ENCODE assay signal across 13 mouse cellular contexts in genomic region chr17:42908744-42909370, GRCm38 (mm10). TPM values are rescaled to one million over a fixed set of nuclear protein-coding genes. Genes with fewer than 3 reads are reported as not detected.
DNase-seq lines count a peak whose midpoint lies in the region; ATAC-seq and TF ChIP-seq lines count a peak whose summit lies in the region.
"Had no signal": no experiment of that assay in that cellular context is flagged by ENCODE, and none has a peak within 500 bp of the region (broad histone marks: within the 10 kb centered on the region; RNA-seq: fewer than 3 reads in every experiment).

No protein-coding gene starts in this region.

- no peak for TF ChIP-seq EP300 in ES-Bruce4 (IDR thresholded peaks at IDR 0.05; ENCODE audit: insufficient read depth, low read depth, low read length)

- 28% methylated on average over 9 of the region's 9 CpGs for WGBS in kidney, postnatal 0 days
- WGBS in lung, embryonic 16.5 days: 38% methylated on average over 9 of the region's 9 CpGs

- peak; percentile 96 for ATAC-seq in kidney, postnatal 0 days (replicated peaks; ENCODE audit: low FRiP score, low read depth)
- ATAC-seq in lung, embryonic 16.5 days (ENCODE audit: low read depth): peak; percentile 92

- peaks cover 3% of the 10 kb centered on the region for H3K4me1 ChIP-seq in ES-Bruce4 (ENCODE audit: control insufficient read depth, insufficient read depth, low read length)
- H3K4me1 ChIP-seq in kidney, postnatal 0 days (replicated peaks; ENCODE audit: insufficient read depth, low read length): peaks cover 10% of the 10 kb centered on the region; the same call in 1 of the 2 replicates
- H3K4me1 ChIP-seq in lung, embryonic 16.5 days (replicated peaks; ENCODE audit: control insufficient read depth, insufficient read depth, low read length): 0 out of 2 replicates have a peak, but pooled peaks cover 4% of the 10 kb centered on the region
- H3K4me1 ChIP-seq: hindbrain, embryonic 10.5 days; neural tube, embryonic 12.5 days had no signal

- H3K9me3 ChIP-seq in ES-Bruce4 (replicated peaks; ENCODE audit: control insufficient read depth, insufficient read depth, low read length, poor library complexity, severe bottlenecking): no peaks in the 10 kb centered on the region; the same call in 1 of the 2 replicates
- no peaks in the 10 kb centered on the region for H3K9me3 ChIP-seq in kidney, postnatal 0 days (replicated peaks; ENCODE audit: low read length)
- no peaks in the 10 kb centered on the region for H3K9me3 ChIP-seq in lung, embryonic 16.5 days (ENCODE audit: control insufficient read depth, low read length)
- H3K9me3 ChIP-seq: forebrain, embryonic 10.5 days; hindbrain, embryonic 10.5 days; neural tube, embryonic 12.5 days had no signal

- no peak overlapping the region for H3K4me2 ChIP-seq in kidney, postnatal 0 days (ENCODE audit: low read length)
- peak overlapping the region; percentile 25; the same call in 1 of the 2 replicates for H3K4me2 ChIP-seq in lung, embryonic 16.5 days (ENCODE audit: low read depth, low read length)
- H3K4me2 ChIP-seq: neural tube, embryonic 12.5 days had no signal

- no peak overlapping the region for H3K9ac ChIP-seq in ES-Bruce4 (ENCODE audit: low read depth, poor library complexity, severe bottlenecking)
- no peak overlapping the region for H3K9ac ChIP-seq in kidney, postnatal 0 days (ENCODE audit: low read depth, low read length)
- H3K9ac ChIP-seq in lung, embryonic 16.5 days (ENCODE audit: low read length): no peak overlapping the region
- H3K9ac ChIP-seq: neural tube, embryonic 12.5 days had no signal

- no peaks in the 10 kb centered on the region for H3K27me3 ChIP-seq in ES-Bruce4 (ENCODE audit: control insufficient read depth, insufficient read depth, low read length, poor library complexity, severe bottlenecking)
- H3K27me3 ChIP-seq in kidney, postnatal 0 days (ENCODE audit: insufficient read depth, low read length): no peaks in the 10 kb centered on the region
- no peaks in the 10 kb centered on the region for H3K27me3 ChIP-seq in lung, embryonic 16.5 days (ENCODE audit: control insufficient read depth, insufficient read depth, low read depth, low read length)
- H3K27me3 ChIP-seq: neural tube, embryonic 12.5 days had no signal

- no peaks in the 10 kb centered on the region for H3K36me3 ChIP-seq in ES-Bruce4 (ENCODE audit: control insufficient read depth, insufficient read depth, low read length, poor library complexity, severe bottlenecking)
- H3K36me3 ChIP-seq in kidney, postnatal 0 days (ENCODE audit: insufficient read depth, low read length): no peaks in the 10 kb centered on the region
- H3K36me3 ChIP-seq in lung, embryonic 16.5 days (ENCODE audit: control insufficient read depth, insufficient read depth, low read length): no peaks in the 10 kb centered on the region
- H3K36me3 ChIP-seq: forebrain, embryonic 10.5 days; hindbrain, embryonic 10.5 days; neural tube, embryonic 12.5 days had no signal

- no peak overlapping the region for H3K4me3 ChIP-seq in ES-Bruce4 (ENCODE audit: low read depth, low read length)
- H3K4me3 ChIP-seq in kidney, postnatal 0 days (replicated peaks; ENCODE audit: low read depth, low read length): no peak overlapping the region
- no peak overlapping the region for H3K4me3 ChIP-seq in lung, embryonic 16.5 days (ENCODE audit: low read length)
- H3K4me3 ChIP-seq: forebrain, embryonic 10.5 days; hindbrain, embryonic 10.5 days; neural tube, embryonic 12.5 days had no signal

- peak; percentile 62 for DNase-seq in ZHBTc4 (ENCODE audit: low read depth, low spot score)
- DNase-seq in kidney, postnatal 0 days (ENCODE audit: low spot score): peak; percentile 82
- no peak for DNase-seq in right cerebral cortex, postnatal 10 days (ENCODE audit: low spot score in 2 of 2)
- no peak for DNase-seq in left cerebral cortex, adult 9 months (ENCODE audit: low spot score in 2 of 2)
- no peak for DNase-seq in frontal cortex, postnatal 25 days (ENCODE audit: low spot score in 2 of 2)
- DNase-seq in adrenal gland, adult 2 months: no peak
- DNase-seq: embryo, embryonic 11 days; heart, adult 11 months had no signal

- no peak for TF ChIP-seq POLR2A in ES-Bruce4 (IDR thresholded peaks at IDR 0.05; ENCODE audit: insufficient read depth, low read length)

- peak overlapping the region; percentile 60 for H3K27ac ChIP-seq in ES-Bruce4 (ENCODE audit: insufficient read depth, low read length)
- H3K27ac ChIP-seq in kidney, postnatal 0 days: peak overlapping the region; percentile 86
- peak overlapping the region; percentile 69 for H3K27ac ChIP-seq in lung, embryonic 16.5 days (ENCODE audit: low read length)
- H3K27ac ChIP-seq: forebrain, embryonic 10.5 days; hindbrain, embryonic 10.5 days; neural tube, embryonic 12.5 days had no signal

- TF ChIP-seq CTCF in ES-Bruce4 (IDR thresholded peaks at IDR 0.05; ENCODE audit: low read depth, low read length): no peak
- TF ChIP-seq CTCF in kidney, postnatal 0 days (IDR thresholded peaks at IDR 0.05; ENCODE audit: low read depth): no peak

RNA-seq across cellular contexts. Expression of gene Cd2ap, which starts 32.4 kb away (rescaled TPM):
- 151 and 158 TPM in 2 replicates for polyA plus RNA-seq in ES-Bruce4 (2011; ENCODE audit: insufficient read depth, insufficient read length, low read depth, missing spikeins)
- 37.7 and 39.2 TPM in 2 replicates for polyA plus RNA-seq in kidney, postnatal 0 days (2015; fragmentation: Nextera tagmentation; extraction: Ambion mirVana)
- 24.2 TPM in 2 replicates for polyA plus RNA-seq in lung, embryonic 16.5 days (2015; fragmentation: Nextera tagmentation; extraction: Ambion mirVana)
- total RNA-seq in adrenal gland, adult 2 months (2021): 10 to 100 TPM; 53.5 to 57.7 TPM
- 19.7 and 31.1 TPM in 2 replicates for polyA plus RNA-seq in adrenal gland, adult 2 months (2012; rRNA removed)

Comparison
In these comparisons a context has a peak if more than half of its experiments do, and no peak if none do; other contexts are left out.
1. DNase-seq: peak in ZHBTc4 (single experiment) and kidney, postnatal 0 days (single experiment); none in right cerebral cortex, postnatal 10 days (0 of 2), left cerebral cortex, adult 9 months (0 of 2), frontal cortex, postnatal 25 days (0 of 2) and adrenal gland, adult 2 months (single experiment).
2. Peak in every context shown above with its lines, with median percentiles within 50 percentile points of each other: H3K27ac ChIP-seq.